Mouse (Mus musculus) stomach, postnatal 0 days (tissue): ENCODE data around the gene Pgam1.

Experiments used
- CTCF ChIP-seq: IDR thresholded peaks from 2 replicates; pipeline ENCODE4 v1.5.1; 2016; ENCODE audit warnings: antibody characterized with exemption, low read depth, mild to moderate bottlenecking, moderate library complexity
- EP300 ChIP-seq: optimal IDR thresholded peaks from 2 replicates; pipeline ENCODE3; 2016; ENCODE audit warnings: antibody characterized with exemption

DNA sequence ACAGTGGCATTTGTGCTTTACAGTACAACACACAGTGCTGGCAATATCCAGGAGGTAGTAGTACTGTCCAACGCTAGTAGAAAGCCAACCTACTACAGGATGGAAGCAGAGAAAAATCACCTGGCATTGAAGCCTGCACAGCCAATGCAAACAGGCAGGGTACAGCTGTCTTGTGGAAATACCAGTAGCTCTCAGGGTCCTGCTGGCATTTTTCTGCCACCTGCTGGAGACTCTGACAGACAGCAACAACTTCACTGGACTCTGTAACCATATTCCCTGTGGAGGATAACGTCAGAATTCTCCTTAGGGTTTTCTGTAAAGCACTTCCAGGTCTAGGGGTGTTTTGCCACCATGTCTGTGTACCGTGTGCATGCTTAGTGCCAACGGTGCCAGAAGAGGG, 40.6 kb downstream of the Pgam1 start:
- TF ChIP-seq CTCF (peak; percentile 71), EP300 (no peak)
